In genomic region chr2:31135512-31135931, GRCm38 (mm10) we compare ENCODE assay signal across 11 mouse cellular contexts. TPM values are rescaled to one million over a fixed set of nuclear protein-coding genes. Genes with fewer than 3 reads are reported as not detected.
DNase-seq lines count a peak whose midpoint lies in the region; ATAC-seq and TF ChIP-seq lines count a peak whose summit lies in the region.
"Had no signal": no experiment of that assay in that cellular context is flagged by ENCODE, and none has a peak within 500 bp of the region (broad histone marks: within the 10 kb centered on the region; RNA-seq: fewer than 3 reads in every experiment).

No protein-coding gene starts in this region.

- H3K4me1 ChIP-seq in heart, embryonic 14.5 days (ENCODE audit: control insufficient read depth in 2 of 2, insufficient read depth in 2 of 2, low read length in 2 of 2) = peaks cover 34 to 71% of the 10 kb centered on the region in 2 experiments
- H3K4me1 ChIP-seq in ES-Bruce4 (ENCODE audit: control insufficient read depth, insufficient read depth, low read length) = peaks cover 5% of the 10 kb centered on the region

- intact Hi-C loops in heart, postnatal 10 days (cut with DNase I) = no loop called here

- no peak for TF ChIP-seq CTCF in ES-Bruce4 (IDR thresholded peaks at IDR 0.05; ENCODE audit: low read depth, low read length)

- TF ChIP-seq EP300 in ES-Bruce4 (IDR thresholded peaks at IDR 0.05; ENCODE audit: insufficient read depth, low read depth, low read length) = peak; percentile 60; the same call in 1 of the 2 replicates

- no peak for TF ChIP-seq POLR2A in ES-Bruce4 (IDR thresholded peaks at IDR 0.05; ENCODE audit: insufficient read depth, low read length)

- no peak overlapping the region; the same call in 1 of the 2 replicates for H3K9ac ChIP-seq in heart, embryonic 14.5 days (ENCODE audit: low read length)
- H3K9ac ChIP-seq in ES-Bruce4 (ENCODE audit: low read depth, poor library complexity, severe bottlenecking) = no peak overlapping the region

- no peak overlapping the region for H3K4me3 ChIP-seq in heart, embryonic 14.5 days (ENCODE audit: control insufficient read depth in 1 of 2, insufficient read depth in 1 of 2, low read depth in 1 of 2, low read length in 2 of 2)
- H3K4me3 ChIP-seq in ES-Bruce4 (ENCODE audit: low read depth, low read length) = peak overlapping the region; percentile 25
- H3K4me3 ChIP-seq: limb, embryonic 10.5 days had no signal

- peak; percentile 27 for DNase-seq in CD4-positive, CD25-positive, alpha-beta regulatory T cell, adult 2 months (ENCODE audit: low read depth, low spot score)
- DNase-seq in heart, postnatal 10 days = no peak
- no peak for DNase-seq in neural tube, embryonic 10.5 days (ENCODE audit: extremely low spot score, low spot score)
- DNase-seq: adrenal gland, postnatal 14 days had no signal

- no peaks in the 10 kb centered on the region for H3K9me3 ChIP-seq in heart, embryonic 14.5 days (ENCODE audit: control insufficient read depth, low read length)
- no peaks in the 10 kb centered on the region for H3K9me3 ChIP-seq in ES-Bruce4 (replicated peaks; ENCODE audit: control insufficient read depth, insufficient read depth, low read length, poor library complexity, severe bottlenecking)
- H3K9me3 ChIP-seq: limb, embryonic 10.5 days had no signal

- 22% methylated on average over 13 of the region's 13 CpGs for WGBS in heart, embryonic 14.5 days

- ATAC-seq in CD4-positive, CD25-positive, alpha-beta regulatory T cell, adult 4 months = no peak
- no peak for ATAC-seq in heart, embryonic 14.5 days (ENCODE audit: insufficient number of reproducible peaks, insufficient read depth, low FRiP score, low read depth)
- peak; percentile 51 for ATAC-seq in granulocyte monocyte progenitor cell, adult 5-6 weeks (replicated peaks; ENCODE audit: poor library complexity, severe bottlenecking)
- no peak for ATAC-seq in inflammation-experienced regulatory T-cells, adult 6 months
- ATAC-seq: midbrain, embryonic 16.5 days had no signal

- H3K36me3 ChIP-seq in heart, embryonic 14.5 days (ENCODE audit: control insufficient read depth, insufficient read depth, low read length) = no peaks in the 10 kb centered on the region
- no peaks in the 10 kb centered on the region for H3K36me3 ChIP-seq in ES-Bruce4 (ENCODE audit: control insufficient read depth, insufficient read depth, low read length, poor library complexity, severe bottlenecking)
- H3K36me3 ChIP-seq: limb, embryonic 10.5 days had no signal

- H3K27ac ChIP-seq in heart, embryonic 14.5 days (replicated peaks in 1 of 2; ENCODE audit: control insufficient read depth in 1 of 2, insufficient read depth in 1 of 2, low read depth in 2 of 2, low read length in 2 of 2) = peak overlapping the region; percentile 12 to 61
- peak overlapping the region; percentile 8; the same call in 1 of the 2 replicates for H3K27ac ChIP-seq in ES-Bruce4 (ENCODE audit: insufficient read depth, low read length)
- H3K27ac ChIP-seq: limb, embryonic 10.5 days had no signal

- H3K27me3 ChIP-seq in heart, embryonic 14.5 days (ENCODE audit: control insufficient read depth, insufficient read depth, low read length) = no peaks in the 10 kb centered on the region
- no peaks in the 10 kb centered on the region for H3K27me3 ChIP-seq in ES-Bruce4 (ENCODE audit: control insufficient read depth, insufficient read depth, low read length, poor library complexity, severe bottlenecking)

- H3K4me2 ChIP-seq in heart, embryonic 14.5 days (ENCODE audit: low read length) = peak overlapping the region; percentile 9

RNA-seq across cellular contexts. Expression of gene Fnbp1, which starts 6.3 kb away (rescaled TPM):
- polyA plus RNA-seq in CD4-positive, CD25-positive, alpha-beta regulatory T cell, adult 4 months (2017; shearing (Covaris generic)) = 10 to 100 TPM; 78.2 to 90.0 TPM
- 17.6 and 19.4 TPM in 2 replicates for polyA plus RNA-seq in heart, embryonic 14.5 days (2014; fragmentation: Nextera tagmentation; extraction: Ambion mirVana)
- 10 to 100 TPM; 48.6 to 60.9 TPM for total RNA-seq in heart, postnatal 10 days (2021)
- 77.7 and 84.7 TPM in 2 replicates for polyA plus RNA-seq in ES-Bruce4 (2011; ENCODE audit: insufficient read depth, insufficient read length, low read depth, missing spikeins)
- total RNA-seq in granulocyte monocyte progenitor cell, adult 5-6 weeks (2014; fragmentation: Nextera tagmentation) = 57.0 and 64.0 TPM in 2 replicates
- 24.3 and 47.2 TPM in 2 replicates for total RNA-seq in granulocyte monocyte progenitor cell, adult 5-6 weeks (2017)
- polyA plus RNA-seq in inflammation-experienced regulatory T-cells, adult 6 months (2017; shearing (Covaris generic)) = 100 to 1,000 TPM in 2 of 3 experiments, 10 to 100 TPM in 1; 86.1 to 123 (median 103) TPM

RNA-seq across cellular contexts. Expression of gene Gpr107, which starts 16.6 kb away (rescaled TPM):
- 10 to 100 TPM; 56.6 to 60.7 TPM for polyA plus RNA-seq in CD4-positive, CD25-positive, alpha-beta regulatory T cell, adult 4 months (2017; shearing (Covaris generic))
- 26.6 and 27.3 TPM in 2 replicates for polyA plus RNA-seq in heart, embryonic 14.5 days (2014; fragmentation: Nextera tagmentation; extraction: Ambion mirVana)
- 10 to 100 TPM; 42.1 to 42.3 TPM for total RNA-seq in heart, postnatal 10 days (2021)
- 71.9 and 72.5 TPM in 2 replicates for polyA plus RNA-seq in ES-Bruce4 (2011; ENCODE audit: insufficient read depth, insufficient read length, low read depth, missing spikeins)
- 12.8 and 13.5 TPM in 2 replicates for total RNA-seq in granulocyte monocyte progenitor cell, adult 5-6 weeks (2014; fragmentation: Nextera tagmentation)
- 16.4 and 16.9 TPM in 2 replicates for total RNA-seq in granulocyte monocyte progenitor cell, adult 5-6 weeks (2017)
- 10 to 100 TPM; 49.2 to 57.0 (median 50.5) TPM for polyA plus RNA-seq in inflammation-experienced regulatory T-cells, adult 6 months (2017; shearing (Covaris generic))
